Mouse (Mus musculus): ENCODE results near the gene Acvr1c. TPM values are rescaled to one million over a fixed set of nuclear protein-coding genes. Genes with fewer than 3 reads are reported as not detected.

Acvr1c gene
- not detected in 2 replicates for polyA plus RNA-seq (2011; ENCODE audit: insufficient read depth, insufficient read length, low read depth, missing spikeins)

DNA sequence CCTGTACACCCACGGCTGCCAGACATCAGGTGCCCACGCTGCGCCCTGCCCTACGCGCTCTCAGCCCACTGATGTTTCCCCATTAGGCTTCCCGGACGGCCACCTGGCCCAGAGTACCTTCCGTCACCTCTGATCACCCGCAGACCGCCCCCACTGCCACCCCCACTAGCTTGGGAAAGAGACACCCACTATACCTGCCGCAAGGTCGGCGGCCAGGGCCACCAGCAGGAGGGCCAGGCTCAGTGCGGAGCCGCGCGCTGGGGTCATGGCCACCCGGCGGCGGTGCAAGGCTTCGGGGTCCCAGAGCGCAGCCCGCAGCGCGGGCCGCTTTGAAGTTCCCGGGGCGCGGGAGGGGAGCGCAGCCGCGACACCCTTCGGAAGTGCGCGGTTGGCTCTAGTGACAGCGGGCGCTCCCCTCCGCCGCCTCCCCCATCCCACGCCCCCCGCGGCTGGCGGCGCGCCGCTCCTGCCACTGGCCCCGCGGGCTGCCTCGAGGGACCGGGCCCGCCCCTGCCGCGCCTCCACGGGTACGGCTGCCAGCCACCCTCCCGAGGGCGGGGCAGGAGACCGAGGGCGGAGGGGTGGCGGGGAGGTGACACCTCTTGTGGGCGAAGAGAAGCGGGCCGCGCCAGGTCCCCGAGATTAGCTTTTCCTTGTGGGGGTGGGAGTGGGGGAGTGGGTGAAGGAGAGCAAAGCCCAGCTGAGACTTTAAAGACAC lies at the start of gene Acvr1c:
Acvr1c (minus strand) TSS at position 482 of the 718 bp plus-strand sequence.
- no peak within 1 kb of the TSS for H3K27ac ChIP-seq (ENCODE audit: insufficient read depth, low read length)
- 0 out of 2 replicates have a peak, but pooled peaks cover 2% of the 10 kb centered on the region for H3K9me3 ChIP-seq (replicated peaks; ENCODE audit: control insufficient read depth, insufficient read depth, low read length, poor library complexity, severe bottlenecking)
- TF ChIP-seq CTCF (IDR thresholded peaks at IDR 0.05; ENCODE audit: low read depth, low read length) (no peak), POLR2A (IDR thresholded peaks at IDR 0.05; ENCODE audit: insufficient read depth, low read length) (no peak), EP300 (IDR thresholded peaks at IDR 0.05; ENCODE audit: insufficient read depth, low read depth, low read length) (no peak)
- H3K36me3 ChIP-seq (ENCODE audit: control insufficient read depth, insufficient read depth, low read length, poor library complexity, severe bottlenecking), result no peaks in the 10 kb centered on the region
- no peaks in the 10 kb centered on the region for H3K4me1 ChIP-seq (ENCODE audit: control insufficient read depth, insufficient read depth, low read length)
- H3K4me3 ChIP-seq (ENCODE audit: low read depth, low read length), result peak within 1 kb of the TSS; percentile 44
- H3K9ac ChIP-seq (ENCODE audit: low read depth, poor library complexity, severe bottlenecking), result 0 out of 2 replicates have a peak within 1 kb of the TSS, but pooled peaks have one; percentile 5
- H3K27me3 ChIP-seq (ENCODE audit: control insufficient read depth, insufficient read depth, low read length, poor library complexity, severe bottlenecking), result peaks cover 11% of the 10 kb centered on the region

DNA sequence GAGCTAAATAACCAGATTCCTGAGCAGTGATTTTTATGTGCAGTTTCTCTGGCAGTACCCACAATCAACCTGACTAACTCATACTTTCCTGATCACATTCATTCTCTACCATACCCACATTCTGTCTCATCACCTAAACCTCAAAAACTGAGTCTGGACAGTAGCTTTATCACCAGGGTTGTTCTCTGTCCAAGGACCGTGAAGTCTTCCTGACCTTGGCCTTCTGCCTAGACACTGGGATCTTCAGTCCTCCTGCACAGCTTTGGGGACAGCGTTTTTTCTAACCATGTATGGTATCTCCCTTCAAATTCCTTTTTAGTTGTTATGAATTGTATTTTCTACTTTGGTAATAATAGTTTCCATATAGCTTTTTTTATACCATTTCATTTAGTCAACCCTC lies 45.8 kb upstream of the Acvr1c start:
- no peak for TF ChIP-seq EP300 (IDR thresholded peaks at IDR 0.05; ENCODE audit: insufficient read depth, low read depth, low read length)
- no peak for TF ChIP-seq CTCF (IDR thresholded peaks at IDR 0.05; ENCODE audit: low read depth, low read length)
- TF ChIP-seq POLR2A (IDR thresholded peaks at IDR 0.05; ENCODE audit: insufficient read depth, low read length), result no peak

DNA sequence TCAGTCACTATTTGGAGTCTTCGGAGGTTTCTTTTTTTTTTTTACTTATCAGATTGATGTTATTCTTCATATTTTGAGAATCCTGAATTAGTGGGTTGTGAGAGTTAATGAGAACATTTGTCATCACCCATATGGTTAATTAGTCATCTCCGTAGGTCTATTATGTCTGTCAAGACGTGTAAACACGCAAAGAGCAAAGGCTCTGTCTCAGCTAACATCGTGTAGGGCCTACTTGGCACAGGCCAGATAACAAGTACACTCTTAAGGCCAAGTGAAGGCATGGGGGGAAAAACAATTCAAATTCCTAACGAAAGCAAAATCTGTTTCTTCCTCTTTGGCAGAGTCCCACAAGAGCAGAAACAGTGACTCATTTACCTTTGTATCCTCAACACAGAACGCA lies 30.9 kb upstream of the Acvr1c start:
- TF ChIP-seq EP300 (IDR thresholded peaks at IDR 0.05; ENCODE audit: insufficient read depth, low read depth, low read length) (no peak), POLR2A (IDR thresholded peaks at IDR 0.05; ENCODE audit: insufficient read depth, low read length) (no peak), CTCF (IDR thresholded peaks at IDR 0.05; ENCODE audit: low read depth, low read length) (no peak)
- H3K4me1 ChIP-seq (ENCODE audit: control insufficient read depth, insufficient read depth, low read length), result no peaks in the 10 kb centered on the region
- no peaks in the 10 kb centered on the region; the same call in 1 of the 2 replicates for H3K27me3 ChIP-seq (ENCODE audit: control insufficient read depth, insufficient read depth, low read length, poor library complexity, severe bottlenecking)
- H3K36me3 ChIP-seq (ENCODE audit: control insufficient read depth, insufficient read depth, low read length, poor library complexity, severe bottlenecking), result no peaks in the 10 kb centered on the region
- H3K27ac ChIP-seq (ENCODE audit: insufficient read depth, low read length), result no peak overlapping the region
- no peak overlapping the region for H3K4me3 ChIP-seq (ENCODE audit: low read depth, low read length)
- H3K9me3 ChIP-seq (replicated peaks; ENCODE audit: control insufficient read depth, insufficient read depth, low read length, poor library complexity, severe bottlenecking), result no peaks in the 10 kb centered on the region
- no peak overlapping the region for H3K9ac ChIP-seq (ENCODE audit: low read depth, poor library complexity, severe bottlenecking)

More for the DNA sequence above, 45.8 kb upstream of the Acvr1c start:
- H3K9me3 ChIP-seq (replicated peaks; ENCODE audit: control insufficient read depth, insufficient read depth, low read length, poor library complexity, severe bottlenecking), result no peaks in the 10 kb centered on the region
- no peaks in the 10 kb centered on the region for H3K4me1 ChIP-seq (ENCODE audit: control insufficient read depth, insufficient read depth, low read length)
- no peak overlapping the region for H3K27ac ChIP-seq (ENCODE audit: insufficient read depth, low read length)
- no peak overlapping the region for H3K4me3 ChIP-seq (ENCODE audit: low read depth, low read length)
- H3K27me3 ChIP-seq (ENCODE audit: control insufficient read depth, insufficient read depth, low read length, poor library complexity, severe bottlenecking), result no peaks in the 10 kb centered on the region
- H3K36me3 ChIP-seq (ENCODE audit: control insufficient read depth, insufficient read depth, low read length, poor library complexity, severe bottlenecking), result no peaks in the 10 kb centered on the region
- H3K9ac ChIP-seq (ENCODE audit: low read depth, poor library complexity, severe bottlenecking), result no peak overlapping the region

DNA sequence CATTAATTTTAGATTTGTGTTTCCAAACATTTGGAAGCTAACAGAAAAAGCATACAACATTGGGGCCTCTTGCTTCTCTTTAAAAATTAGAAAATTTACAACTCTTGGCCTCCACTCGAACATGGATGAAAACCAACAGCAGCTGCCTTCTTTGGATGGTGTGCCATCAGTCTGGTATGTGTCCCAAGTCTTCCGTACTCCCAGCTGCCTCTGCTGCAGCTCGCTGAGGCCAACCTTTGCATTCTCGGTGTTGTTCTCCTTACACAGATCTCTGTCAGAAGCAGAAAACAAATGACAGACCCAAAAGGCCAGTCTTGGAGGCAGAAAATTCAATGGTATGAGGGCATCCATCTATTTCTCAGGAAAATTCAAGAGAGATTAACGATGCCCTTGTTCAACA lies 22.3 kb upstream of the Acvr1c start:
- H3K4me1 ChIP-seq (ENCODE audit: control insufficient read depth, insufficient read depth, low read length), result no peaks in the 10 kb centered on the region
- no peak overlapping the region for H3K9ac ChIP-seq (ENCODE audit: low read depth, poor library complexity, severe bottlenecking)
- H3K27me3 ChIP-seq (ENCODE audit: control insufficient read depth, insufficient read depth, low read length, poor library complexity, severe bottlenecking), result no peaks in the 10 kb centered on the region
- H3K9me3 ChIP-seq (replicated peaks; ENCODE audit: control insufficient read depth, insufficient read depth, low read length, poor library complexity, severe bottlenecking), result no peaks in the 10 kb centered on the region
- H3K27ac ChIP-seq (ENCODE audit: insufficient read depth, low read length), result no peak overlapping the region
- TF ChIP-seq POLR2A (IDR thresholded peaks at IDR 0.05; ENCODE audit: insufficient read depth, low read length), result no peak
- TF ChIP-seq EP300 (IDR thresholded peaks at IDR 0.05; ENCODE audit: insufficient read depth, low read depth, low read length), result no peak
- no peak for TF ChIP-seq CTCF (IDR thresholded peaks at IDR 0.05; ENCODE audit: low read depth, low read length)
- no peak overlapping the region for H3K4me3 ChIP-seq (ENCODE audit: low read depth, low read length)
- H3K36me3 ChIP-seq (ENCODE audit: control insufficient read depth, insufficient read depth, low read length, poor library complexity, severe bottlenecking), result no peaks in the 10 kb centered on the region

DNA sequence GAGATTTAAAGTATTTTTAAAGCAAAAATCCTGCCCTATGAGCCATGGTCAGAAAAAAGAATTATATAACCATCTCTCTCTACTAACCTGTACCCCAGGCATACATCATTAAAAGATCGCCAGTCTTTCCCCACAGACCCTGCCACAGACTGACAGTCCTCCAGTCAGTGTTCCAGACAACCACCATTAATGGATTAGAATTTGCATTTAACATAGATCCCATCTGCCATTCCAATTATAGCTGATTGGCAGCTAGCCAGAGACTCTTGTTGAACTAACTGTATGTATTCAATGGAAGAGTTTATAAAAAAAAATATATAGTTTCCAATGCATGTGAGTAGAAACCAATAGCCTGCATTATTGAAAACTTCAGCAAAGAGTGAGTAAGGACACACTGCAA lies 21.8 kb upstream of the Acvr1c start:
- no peak overlapping the region for H3K27ac ChIP-seq (ENCODE audit: insufficient read depth, low read length)

More for the DNA sequence above, 21.8 kb upstream of the Acvr1c start:
- no peak for TF ChIP-seq CTCF (IDR thresholded peaks at IDR 0.05; ENCODE audit: low read depth, low read length)
- no peak for TF ChIP-seq EP300 (IDR thresholded peaks at IDR 0.05; ENCODE audit: insufficient read depth, low read depth, low read length)
- no peak for TF ChIP-seq POLR2A (IDR thresholded peaks at IDR 0.05; ENCODE audit: insufficient read depth, low read length)
- no peaks in the 10 kb centered on the region for H3K4me1 ChIP-seq (ENCODE audit: control insufficient read depth, insufficient read depth, low read length)
- H3K4me3 ChIP-seq (ENCODE audit: low read depth, low read length), result no peak overlapping the region
- no peaks in the 10 kb centered on the region for H3K27me3 ChIP-seq (ENCODE audit: control insufficient read depth, insufficient read depth, low read length, poor library complexity, severe bottlenecking)
- no peaks in the 10 kb centered on the region for H3K9me3 ChIP-seq (replicated peaks; ENCODE audit: control insufficient read depth, insufficient read depth, low read length, poor library complexity, severe bottlenecking)
- H3K36me3 ChIP-seq (ENCODE audit: control insufficient read depth, insufficient read depth, low read length, poor library complexity, severe bottlenecking), result no peaks in the 10 kb centered on the region
- no peak overlapping the region for H3K9ac ChIP-seq (ENCODE audit: low read depth, poor library complexity, severe bottlenecking)

Measured in ES-Bruce4 (cell line).